Comparison of ENCODE assay signal across 13 mouse cellular contexts in genomic region chr11:19935524-19936354, GRCm38 (mm10). TPM values are rescaled to one million over a fixed set of nuclear protein-coding genes. Genes with fewer than 3 reads are reported as not detected.
DNase-seq lines count a peak whose midpoint lies in the region; ATAC-seq and TF ChIP-seq lines count a peak whose summit lies in the region.
"Had no signal": no experiment of that assay in that cellular context is flagged by ENCODE, and none has a peak within 500 bp of the region (broad histone marks: within the 10 kb centered on the region; RNA-seq: fewer than 3 reads in every experiment).

No protein-coding gene starts in this region.

- no peak for ATAC-seq in heart, embryonic 13.5 days (ENCODE audit: extremely low read depth, insufficient number of reproducible peaks, low FRiP score, low TSS enrichment)

- no peak for TF ChIP-seq CTCF in layer of hippocampus, adult 2 months (conservative IDR thresholded peaks at IDR 0.05)

- WGBS in heart, embryonic 13.5 days = 25% methylated on average over 7 of the region's 7 CpGs

- peaks cover 67% of the 10 kb centered on the region for H3K4me1 ChIP-seq in heart, embryonic 13.5 days

- H3K9me3 ChIP-seq in heart, embryonic 13.5 days = no peaks in the 10 kb centered on the region
- H3K9me3 ChIP-seq: hindbrain, embryonic 12.5 days; liver, embryonic 15.5 days; neural tube, embryonic 13.5 days had no signal

- peaks cover 12% of the 10 kb centered on the region; the same call in 1 of the 2 replicates for H3K27me3 ChIP-seq in heart, embryonic 13.5 days (replicated peaks)
- H3K27me3 ChIP-seq: hindbrain, embryonic 12.5 days; liver, embryonic 15.5 days; neural tube, embryonic 13.5 days had no signal

- H3K27ac ChIP-seq in layer of hippocampus, adult 2 months = peak overlapping the region; percentile 30
- H3K27ac ChIP-seq in heart, embryonic 13.5 days (replicated peaks) = peak overlapping the region; percentile 77
- H3K27ac ChIP-seq: hindbrain, embryonic 12.5 days; liver, embryonic 15.5 days; neural tube, embryonic 13.5 days had no signal

- DNase-seq in heart, adult 11 months = peak; percentile 89
- no peak for DNase-seq in heart, postnatal 25 days (ENCODE audit: low spot score)
- no peak for DNase-seq in layer of hippocampus, adult 2 months (ENCODE audit: low spot score in 2 of 2)
- DNase-seq in layer of hippocampus, adult 8-10 months (ENCODE audit: low spot score in 2 of 2) = no peak
- peak; percentile 47 to 51 for DNase-seq in cerebellum, postnatal 36 days
- no peak for DNase-seq in layer of hippocampus, postnatal 10 days (ENCODE audit: low spot score in 2 of 2)
- DNase-seq: gastrocnemius, postnatal 36 days; kidney, adult 11 months; thymus, postnatal 14 days had no signal

- peaks cover 4% of the 10 kb centered on the region; the same call in 1 of the 2 replicates for H3K36me3 ChIP-seq in heart, embryonic 13.5 days
- H3K36me3 ChIP-seq: hindbrain, embryonic 12.5 days; neural tube, embryonic 13.5 days had no signal

- 0 out of 2 replicates have a peak overlapping the region, but pooled peaks have one; percentile 33 for H3K9ac ChIP-seq in heart, embryonic 13.5 days
- H3K9ac ChIP-seq: hindbrain, embryonic 12.5 days; liver, embryonic 15.5 days; neural tube, embryonic 13.5 days had no signal

- no peak overlapping the region for H3K4me3 ChIP-seq in layer of hippocampus, adult 2 months
- H3K4me3 ChIP-seq in heart, embryonic 13.5 days = no peak overlapping the region
- H3K4me3 ChIP-seq: hindbrain, embryonic 12.5 days; liver, embryonic 15.5 days; neural tube, embryonic 13.5 days had no signal

- intact Hi-C loops in heart, postnatal 25 days (cut with DNase I) = no loop called here

- peak overlapping the region; percentile 57 for H3K4me2 ChIP-seq in heart, embryonic 13.5 days
- H3K4me2 ChIP-seq: hindbrain, embryonic 12.5 days; liver, embryonic 15.5 days; neural tube, embryonic 13.5 days had no signal

RNA-seq across cellular contexts. Expression of gene Spred2, which starts 11.6 kb away (rescaled TPM):
- 10 to 100 TPM; 20.5 to 28.4 TPM for total RNA-seq in heart, postnatal 25 days (2021)
- total RNA-seq in layer of hippocampus, adult 2 months (2021) = 10 to 100 TPM; 88.2 to 89.4 TPM
- 10 to 100 TPM; 79.4 to 96.5 (median 88.6) TPM for total RNA-seq in layer of hippocampus, adult 8-10 months (2022)
- 4.2 and 4.3 TPM in 2 replicates for polyA plus RNA-seq in heart, embryonic 13.5 days (2015; fragmentation: Nextera tagmentation; extraction: Ambion mirVana)
- total RNA-seq in layer of hippocampus, postnatal 10 days (2021) = 10 to 100 TPM; 79.2 to 82.6 TPM

Comparison
In these comparisons a context has a peak if more than half of its experiments do, and no peak if none do; other contexts are left out.
1. DNase-seq: peak in heart, adult 11 months (single experiment) and cerebellum, postnatal 36 days (2 of 2); none in heart, postnatal 25 days (single experiment), layer of hippocampus, adult 2 months (0 of 2), layer of hippocampus, adult 8-10 months (0 of 2) and layer of hippocampus, postnatal 10 days (0 of 2).